Mouse (Mus musculus) limb, embryonic 15.5 days (tissue): Measurements from ENCODE around the gene Rps6ka5. TPM values are rescaled to one million over a fixed set of nuclear protein-coding genes. Genes with fewer than 3 reads are reported as not detected.

ENCODE experiments used
- ATAC-seq: fragments of 200-750 bp; cut with Nextera tagmentation; 2 replicates; pipeline ENCODE4 v1.8.0; 2017; ENCODE audit warnings: low read depth, moderate TSS enrichment; ENCODE audit not compliant: insufficient number of reproducible peaks, low FRiP score, low TSS enrichment
- H3K27ac ChIP-seq: fragments of 300-500 bp; sonication (generic); 2 replicates; pipeline ENCODE4 v1.5.1; 2015; ENCODE audit warnings: moderate library complexity, mild to moderate bottlenecking, inconsistent platforms
- H3K27me3 ChIP-seq: fragments of 300-500 bp; sonication (generic); 2 replicates; pipeline ENCODE4 v1.6.1; 2015; ENCODE audit warnings: inconsistent platforms
- H3K36me3 ChIP-seq: fragments of 300-500 bp; sonication (generic); 2 replicates; pipeline ENCODE4 v1.6.1; 2015; ENCODE audit warnings: inconsistent platforms
- H3K4me1 ChIP-seq: fragments of 300-500 bp; sonication (generic); 2 replicates; pipeline ENCODE4 v1.6.1; 2015; ENCODE audit warnings: inconsistent platforms
- H3K4me2 ChIP-seq: fragments of 300-500 bp; sonication (generic); 2 replicates; pipeline ENCODE4 v1.6.1; 2015; ENCODE audit warnings: mild to moderate bottlenecking, inconsistent platforms
- H3K4me3 ChIP-seq: fragments of 300-500 bp; sonication (generic); 2 replicates; pipeline ENCODE4 v1.5.1; 2015; ENCODE audit warnings: mild to moderate bottlenecking, inconsistent platforms
- H3K9ac ChIP-seq: fragments of 300-500 bp; sonication (generic); 2 replicates; pipeline ENCODE4 v1.6.1; 2015; ENCODE audit warnings: inconsistent platforms
- H3K9me3 ChIP-seq: fragments of 300-500 bp; sonication (generic); 2 replicates; pipeline ENCODE4 v1.6.1; 2016; ENCODE audit warnings: inconsistent platforms
- WGBS: fragments of 180-500 bp; shearing (Covaris S2); methylation state at CpG from one replicate; pipeline ENCODE4 v1.1.7; 2015; 5-methylcytosine and 5-hydroxymethylcytosine counted together
- polyA plus RNA-seq: library from polyadenylated mRNA; unstranded; fragments of >200 nt; fragmentation: Nextera tagmentation; extraction: Ambion mirVana; gene quantifications from 2 replicates; pipeline ENCODE4 v1.2.1, GENCODE M21; 2015

Gene Rps6ka5
- polyA plus RNA-seq, 1 experiment from 2014 or later: 4.8 TPM

DNA sequence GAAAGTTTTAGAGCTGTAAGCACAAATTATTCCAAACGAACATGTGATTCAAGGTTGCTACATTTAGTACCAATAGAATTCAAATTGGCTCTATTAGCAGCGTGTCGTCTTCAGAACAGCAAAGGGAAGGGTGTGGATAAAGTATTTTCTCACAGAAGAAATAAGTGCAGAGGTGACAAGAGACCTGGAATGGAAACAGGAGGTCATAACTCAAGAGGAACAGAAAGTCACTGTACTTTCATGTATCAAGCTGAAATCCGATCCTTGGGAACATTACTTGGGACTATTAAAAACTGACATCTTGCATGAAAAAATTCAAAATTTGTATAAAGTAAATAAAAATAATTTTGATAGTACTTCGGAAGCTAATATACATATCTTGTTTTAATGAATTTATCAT lies 36.3 kb downstream of the Rps6ka5 start:
- Histone ChIP-seq H3K36me3 (no peaks in the 10 kb centered on the region), H3K27ac (no peak overlapping the region), H3K4me2 (no peak overlapping the region), H3K9ac (no peak overlapping the region), H3K27me3 (no peaks in the 10 kb centered on the region), H3K4me3 (no peak overlapping the region), H3K9me3 (no peaks in the 10 kb centered on the region), H3K4me1 (no peaks in the 10 kb centered on the region)
- ATAC-seq: no peak
- 72% methylated on average over 5 of the region's 5 CpGs for WGBS

DNA sequence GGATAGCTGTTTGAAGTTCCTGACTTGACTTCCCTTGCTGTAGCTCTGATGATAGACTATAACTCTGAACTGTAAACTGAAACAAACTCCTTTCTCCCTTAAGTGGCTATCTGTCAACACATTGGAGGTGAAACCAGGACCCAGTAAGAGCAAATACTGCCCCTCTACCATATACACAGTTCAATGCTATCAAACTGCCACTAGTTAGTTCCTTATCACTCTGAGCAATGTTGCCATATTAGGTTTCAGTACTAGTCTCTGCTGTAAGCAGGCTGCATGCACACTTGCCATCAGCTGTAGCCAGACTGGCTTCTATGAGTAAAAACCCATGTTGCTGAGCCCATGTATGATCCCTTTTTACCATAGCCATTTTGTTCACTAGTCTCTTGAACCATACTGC lies 38.6 kb downstream of the Rps6ka5 start:
- H3K9me3 ChIP-seq: no peaks in the 10 kb centered on the region
- no peak overlapping the region for H3K4me3 ChIP-seq
- no peak overlapping the region for H3K27ac ChIP-seq
- H3K36me3 ChIP-seq: no peaks in the 10 kb centered on the region
- no peak overlapping the region for H3K4me2 ChIP-seq
- H3K27me3 ChIP-seq: no peaks in the 10 kb centered on the region
- no peak overlapping the region for H3K9ac ChIP-seq
- ATAC-seq: no peak
- H3K4me1 ChIP-seq: no peaks in the 10 kb centered on the region

DNA sequence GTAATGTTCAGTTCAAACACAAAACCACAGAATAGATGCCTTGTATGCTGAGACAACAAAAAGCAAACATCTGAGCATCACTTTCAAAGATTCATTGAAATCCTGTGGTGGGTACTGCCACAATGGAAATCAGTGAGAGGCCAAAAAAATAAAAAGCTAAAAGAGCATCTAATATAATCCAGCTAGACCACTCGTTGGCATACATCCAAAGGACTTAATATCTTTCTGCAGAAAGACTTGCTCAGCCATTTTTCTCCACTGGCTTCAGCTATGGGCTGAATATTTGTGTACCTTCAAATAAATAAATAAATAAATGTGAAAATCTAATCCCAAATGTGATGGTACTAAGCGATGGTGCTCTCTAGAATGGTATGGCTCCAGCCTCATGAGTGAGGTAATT lies 39.8 kb downstream of the Rps6ka5 start:
- no peak overlapping the region for H3K9ac ChIP-seq
- H3K27ac ChIP-seq: no peak overlapping the region
- no peak overlapping the region for H3K4me2 ChIP-seq
- no peak overlapping the region for H3K4me3 ChIP-seq
- 70% methylated on average over 2 of the region's 2 CpGs for whole genome bisulfite sequencing
- ATAC-seq: no peak
- no peaks in the 10 kb centered on the region for H3K27me3 ChIP-seq
- no peaks in the 10 kb centered on the region for H3K36me3 ChIP-seq
- no peaks in the 10 kb centered on the region for H3K9me3 ChIP-seq
- H3K4me1 ChIP-seq: no peaks in the 10 kb centered on the region

DNA sequence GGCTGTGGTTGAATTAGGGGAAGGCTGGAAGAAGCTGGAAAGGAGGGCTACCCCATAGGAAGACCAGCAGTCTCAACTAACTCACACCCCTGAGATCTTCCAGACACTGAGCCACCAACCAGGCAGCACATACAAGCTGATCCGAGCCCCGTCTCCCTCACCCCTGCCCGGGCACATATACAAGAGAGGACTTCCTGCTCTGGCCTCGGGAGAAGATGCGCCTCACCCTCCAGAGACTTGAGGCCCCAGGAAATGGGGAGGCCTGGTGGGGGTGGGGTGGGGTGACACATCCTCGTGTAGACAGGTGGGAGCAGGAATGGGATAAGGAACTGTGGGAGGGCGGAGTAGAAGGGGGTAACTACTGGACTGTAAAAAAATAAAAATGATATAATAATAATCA lies 45.0 kb downstream of the Rps6ka5 start:
- H3K4me1 ChIP-seq: peaks cover 3% of the 10 kb centered on the region; the same call in 1 of the 2 replicates
- no peak overlapping the region for H3K4me3 ChIP-seq
- ATAC-seq: no peak
- no peaks in the 10 kb centered on the region for H3K36me3 ChIP-seq
- H3K9ac ChIP-seq: no peak overlapping the region
- no peaks in the 10 kb centered on the region for H3K9me3 ChIP-seq
- no peak overlapping the region for H3K4me2 ChIP-seq
- H3K27me3 ChIP-seq: no peaks in the 10 kb centered on the region
- H3K27ac ChIP-seq: no peak overlapping the region
- WGBS: 77% methylated on average over 7 of the region's 7 CpGs

DNA sequence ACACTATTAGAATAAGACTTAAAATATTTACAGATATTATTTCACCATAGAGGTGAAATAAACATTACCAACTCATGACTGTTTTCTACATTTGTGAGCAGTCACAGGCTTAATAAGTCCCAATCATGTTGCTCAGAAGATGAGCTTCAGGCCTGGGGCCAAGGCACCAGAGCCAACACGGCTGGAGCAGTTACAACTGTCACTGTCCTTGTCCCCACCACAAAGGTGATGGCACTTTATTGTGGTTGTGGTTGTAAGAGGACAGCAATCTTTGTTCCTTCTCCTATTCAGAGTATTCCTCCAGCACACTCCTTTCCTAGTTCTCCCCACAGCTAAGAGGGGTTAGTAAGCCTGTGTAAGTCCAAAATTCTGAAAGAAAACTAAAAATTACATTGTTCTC lies 45.5 kb downstream of the Rps6ka5 start:
- Histone ChIP-seq H3K4me3 (no peak overlapping the region), H3K27me3 (no peaks in the 10 kb centered on the region), H3K4me1 (peaks cover 3% of the 10 kb centered on the region; the same call in 1 of the 2 replicates), H3K4me2 (no peak overlapping the region), H3K27ac (no peak overlapping the region), H3K9me3 (no peaks in the 10 kb centered on the region), H3K9ac (no peak overlapping the region), H3K36me3 (no peaks in the 10 kb centered on the region)
- WGBS: 36% methylated on average over 1 of the region's 1 CpGs
- ATAC-seq: no peak

DNA sequence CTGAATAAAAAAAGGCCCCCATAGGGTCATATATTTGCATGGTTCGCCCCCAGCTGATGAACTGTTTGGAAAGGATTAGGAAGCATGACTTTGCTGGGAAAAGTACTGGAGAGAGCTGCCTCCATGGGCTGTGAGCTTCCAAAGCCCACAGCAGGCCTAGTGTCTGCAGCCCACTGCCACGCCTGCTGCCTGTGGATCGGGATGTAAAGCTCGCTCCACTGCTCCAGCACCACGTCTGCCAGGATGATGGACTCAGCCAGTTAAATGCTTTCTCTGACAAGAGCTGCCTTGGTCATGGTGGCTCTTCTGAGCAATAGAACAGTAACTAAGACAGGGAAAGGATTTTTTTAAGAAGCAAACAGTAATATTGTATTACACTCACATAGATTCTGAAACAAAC lies 46.1 kb downstream of the Rps6ka5 start:
- WGBS: 60% methylated on average over 5 of the region's 5 CpGs
- H3K4me3 ChIP-seq: no peak overlapping the region
- H3K4me2 ChIP-seq: no peak overlapping the region
- H3K4me1 ChIP-seq: peaks cover 3% of the 10 kb centered on the region; the same call in 1 of the 2 replicates
- no peaks in the 10 kb centered on the region for H3K36me3 ChIP-seq
- H3K27me3 ChIP-seq: no peaks in the 10 kb centered on the region
- H3K27ac ChIP-seq: no peak overlapping the region
- no peaks in the 10 kb centered on the region for H3K9me3 ChIP-seq
- no peak overlapping the region for H3K9ac ChIP-seq
- no peak for ATAC-seq

DNA sequence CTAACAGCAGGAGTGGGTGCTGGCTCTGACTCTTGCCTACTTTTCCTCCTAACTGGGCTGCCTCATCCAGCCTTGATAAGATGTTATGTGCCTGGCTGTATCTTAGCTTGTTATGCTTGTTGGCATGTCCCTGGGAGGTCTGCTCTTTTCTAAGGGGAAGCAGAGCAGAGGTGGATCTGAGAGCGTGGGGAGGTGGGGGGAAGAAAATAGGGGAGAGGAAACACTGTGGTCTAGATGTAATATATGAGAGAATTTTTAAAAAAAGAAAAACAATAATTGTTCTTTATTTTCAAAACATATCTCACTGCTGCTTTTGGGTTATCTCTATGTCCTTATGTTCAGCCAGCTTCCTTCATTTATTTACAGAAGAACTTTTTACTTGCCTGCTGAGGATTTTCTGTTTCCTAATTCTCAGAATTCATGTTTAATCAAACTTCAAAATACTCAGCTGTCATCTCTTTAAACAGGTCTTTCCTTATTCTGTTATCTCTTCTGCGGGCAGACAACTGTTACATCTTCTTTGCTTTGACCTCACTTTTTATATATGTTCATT lies 56.1 kb downstream of the Rps6ka5 start:
- ATAC-seq: no peak
- Histone ChIP-seq H3K36me3 (no peaks in the 10 kb centered on the region), H3K4me2 (no peak overlapping the region), H3K4me1 (no peaks in the 10 kb centered on the region), H3K9me3 (no peaks in the 10 kb centered on the region), H3K27ac (no peak overlapping the region), H3K9ac (no peak overlapping the region), H3K27me3 (no peaks in the 10 kb centered on the region), H3K4me3 (no peak overlapping the region)
- WGBS: 83% methylated on average over 2 of the region's 2 CpGs

DNA sequence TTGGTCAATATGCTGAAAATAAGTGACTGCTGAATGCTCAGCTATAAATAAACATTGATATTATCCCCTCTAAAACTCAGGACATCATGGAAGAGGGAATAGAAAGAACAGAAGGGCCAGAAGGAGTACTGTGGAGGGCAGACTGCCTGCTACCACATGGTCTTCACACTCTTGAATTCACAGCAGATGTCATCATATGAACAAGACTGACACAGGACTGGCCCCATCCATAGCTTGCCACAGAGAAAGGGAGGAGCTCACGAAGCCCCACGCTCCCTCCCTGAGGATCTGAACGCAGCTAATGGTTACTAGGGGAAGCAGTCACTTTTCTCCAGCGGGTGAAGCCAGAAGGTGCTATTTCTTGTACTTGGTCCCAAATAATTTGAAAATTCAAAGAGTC lies 61.5 kb downstream of the Rps6ka5 start:
- Histone ChIP-seq H3K9me3 (no peaks in the 10 kb centered on the region), H3K36me3 (no peaks in the 10 kb centered on the region), H3K4me1 (no peaks in the 10 kb centered on the region), H3K9ac (no peak overlapping the region), H3K27ac (no peak overlapping the region), H3K4me3 (no peak overlapping the region), H3K27me3 (no peaks in the 10 kb centered on the region), H3K4me2 (no peak overlapping the region)
- WGBS: 64% methylated on average over 4 of the region's 4 CpGs
- no peak for ATAC-seq

DNA sequence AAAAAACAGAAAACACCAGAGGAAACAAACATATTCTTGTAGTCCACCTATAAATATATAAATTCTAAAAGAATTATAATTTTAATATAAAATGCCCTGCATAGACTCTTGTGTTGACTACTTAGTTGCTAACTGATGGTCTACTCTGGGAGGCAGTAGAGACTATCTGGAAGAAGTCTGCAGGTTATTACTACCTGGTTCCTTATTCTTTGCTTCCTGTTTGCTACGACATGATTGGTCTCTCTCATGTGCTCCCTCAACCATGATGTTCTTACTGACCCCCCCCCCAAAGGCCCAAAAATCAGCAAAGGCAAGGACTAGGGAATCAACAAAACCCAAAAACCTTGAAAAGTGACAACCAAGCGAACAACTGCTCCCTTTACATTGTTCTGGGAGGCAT lies 66.7 kb downstream of the Rps6ka5 start:
- WGBS: 83% methylated on average over 2 of the region's 2 CpGs
- H3K27ac ChIP-seq: no peak overlapping the region
- no peaks in the 10 kb centered on the region for H3K27me3 ChIP-seq
- H3K9ac ChIP-seq: no peak overlapping the region
- no peak for ATAC-seq
- H3K9me3 ChIP-seq: no peaks in the 10 kb centered on the region
- H3K4me3 ChIP-seq: no peak overlapping the region
- H3K4me1 ChIP-seq: no peaks in the 10 kb centered on the region
- no peaks in the 10 kb centered on the region for H3K36me3 ChIP-seq
- H3K4me2 ChIP-seq: no peak overlapping the region

DNA sequence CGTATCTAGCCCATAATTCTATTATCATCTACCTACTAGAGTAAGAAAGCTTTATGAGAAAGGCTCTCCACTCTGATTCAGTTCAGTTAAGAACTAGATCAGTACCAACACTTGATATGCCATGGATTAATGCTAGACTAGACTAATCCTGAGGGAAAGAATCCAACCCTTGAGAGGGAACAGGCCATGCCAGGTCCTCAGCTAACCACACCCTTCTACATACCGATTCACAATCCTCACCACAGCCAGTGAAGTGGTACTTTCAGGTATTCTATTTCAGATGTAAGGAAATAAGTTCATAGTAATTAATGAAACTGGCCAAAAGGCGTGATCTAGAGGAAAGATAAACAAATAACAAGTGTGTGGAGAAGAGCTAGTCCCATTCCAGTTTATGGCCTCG lies 70.8 kb downstream of the Rps6ka5 start:
- H3K27ac ChIP-seq: no peak overlapping the region
- no peak for ATAC-seq
- H3K36me3 ChIP-seq: no peaks in the 10 kb centered on the region
- WGBS: 82% methylated on average over 4 of the region's 4 CpGs
- no peaks in the 10 kb centered on the region for H3K4me1 ChIP-seq
- no peaks in the 10 kb centered on the region for H3K27me3 ChIP-seq
- no peaks in the 10 kb centered on the region for H3K9me3 ChIP-seq
- H3K4me2 ChIP-seq: no peak overlapping the region
- no peak overlapping the region for H3K4me3 ChIP-seq
- H3K9ac ChIP-seq: no peak overlapping the region

DNA sequence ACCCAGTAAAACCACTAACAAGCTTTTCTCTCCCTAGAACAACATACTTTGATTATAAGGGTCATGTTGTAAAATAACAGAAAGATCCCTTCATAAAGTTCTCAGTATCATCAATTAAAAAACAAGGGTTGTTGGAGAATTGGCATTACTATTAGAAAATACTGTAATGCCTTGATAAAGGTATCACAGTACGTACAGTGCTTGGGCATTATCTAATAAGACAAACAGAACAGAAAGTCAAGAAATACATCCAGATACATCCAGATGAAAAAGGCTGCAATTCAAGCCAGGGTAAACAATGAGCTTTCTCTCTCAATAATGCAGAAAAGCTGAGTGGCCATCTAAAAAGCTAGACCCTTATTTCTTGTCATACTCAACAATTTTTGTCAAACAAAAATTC lies 84.8 kb downstream of the Rps6ka5 start:
- no peak for ATAC-seq
- H3K9me3 ChIP-seq: no peaks in the 10 kb centered on the region
- H3K4me1 ChIP-seq: 0 out of 2 replicates have a peak, but pooled peaks cover 3% of the 10 kb centered on the region
- no peak overlapping the region for H3K9ac ChIP-seq
- no peak overlapping the region for H3K27ac ChIP-seq
- no peak overlapping the region for H3K4me3 ChIP-seq
- no peaks in the 10 kb centered on the region for H3K27me3 ChIP-seq
- H3K36me3 ChIP-seq: no peaks in the 10 kb centered on the region
- 89% methylated on average over 1 of the region's 1 CpGs for WGBS
- H3K4me2 ChIP-seq: no peak overlapping the region

DNA sequence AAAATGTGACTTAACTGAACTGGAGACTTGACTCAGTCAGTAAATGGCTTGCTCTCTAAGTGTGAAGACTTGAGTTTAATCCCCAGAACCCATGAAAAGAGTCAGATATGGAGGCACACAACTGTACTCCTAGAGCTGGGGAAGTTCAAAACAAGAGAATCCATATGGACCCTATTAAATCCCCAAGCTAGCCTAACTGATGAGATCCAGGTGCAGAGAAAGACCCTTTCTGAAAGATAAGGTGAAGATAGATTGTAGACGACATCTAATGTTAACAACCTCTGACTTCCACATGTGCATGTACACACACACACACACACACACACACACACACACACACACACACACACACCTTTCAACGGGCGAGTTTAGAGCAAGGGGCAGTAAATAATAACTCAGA lies 86.1 kb downstream of the Rps6ka5 start:
- no peak overlapping the region for H3K27ac ChIP-seq
- no peak overlapping the region for H3K9ac ChIP-seq
- WGBS: 28% methylated on average over 3 of the region's 3 CpGs
- H3K4me1 ChIP-seq: 0 out of 2 replicates have a peak, but pooled peaks cover 3% of the 10 kb centered on the region
- ATAC-seq: no peak
- no peak overlapping the region for H3K4me2 ChIP-seq
- no peak overlapping the region for H3K4me3 ChIP-seq
- H3K36me3 ChIP-seq: no peaks in the 10 kb centered on the region
- no peaks in the 10 kb centered on the region for H3K27me3 ChIP-seq
- no peaks in the 10 kb centered on the region for H3K9me3 ChIP-seq

DNA sequence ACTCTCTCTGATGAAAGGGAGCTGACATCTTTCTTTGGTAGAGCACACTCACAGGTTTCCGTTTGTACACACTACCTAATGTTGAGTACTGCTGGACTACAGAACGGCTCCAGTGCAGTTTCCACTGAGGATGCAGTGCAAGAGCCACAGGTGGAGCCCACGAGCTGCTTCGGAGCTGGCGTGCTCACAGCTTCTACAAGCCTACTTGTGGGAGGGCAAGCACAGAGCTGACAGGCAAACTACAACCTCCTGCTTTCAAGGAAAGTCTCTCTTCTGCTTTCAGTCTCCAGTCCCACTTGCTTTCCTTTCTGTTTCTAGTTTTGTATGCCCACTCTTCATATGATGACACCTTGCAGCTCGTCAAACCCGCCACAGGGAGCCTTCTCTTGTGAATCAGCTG lies 87.1 kb downstream of the Rps6ka5 start:
- WGBS: 28% methylated on average over 7 of the region's 7 CpGs
- Histone ChIP-seq H3K36me3 (no peaks in the 10 kb centered on the region), H3K9me3 (no peaks in the 10 kb centered on the region), H3K9ac (no peak overlapping the region), H3K27ac (no peak overlapping the region), H3K4me1 (0 out of 2 replicates have a peak, but pooled peaks cover 3% of the 10 kb centered on the region), H3K4me3 (no peak overlapping the region), H3K4me2 (no peak overlapping the region), H3K27me3 (no peaks in the 10 kb centered on the region)
- no peak for ATAC-seq
